In the genomic region with DNA sequence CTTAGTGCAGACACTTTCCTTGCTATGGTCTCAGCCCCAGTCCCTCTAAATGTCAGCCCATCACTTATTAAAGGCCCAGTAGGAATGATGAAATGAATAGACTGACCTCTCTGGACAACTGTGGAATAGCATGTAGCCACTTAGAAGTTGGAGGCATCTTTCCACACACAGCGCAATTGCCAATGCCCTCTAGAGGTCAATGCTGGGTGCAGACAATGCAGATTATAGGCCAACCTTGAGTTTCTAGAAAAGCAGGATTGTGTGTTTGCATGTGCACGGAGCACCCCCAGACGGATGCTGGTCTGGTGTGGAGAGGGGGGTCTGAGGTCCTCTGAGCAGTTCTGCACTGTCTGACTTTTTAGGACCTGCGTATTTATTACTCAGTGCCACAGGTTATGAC, we compare ENCODE assay signal across 8 mouse cellular contexts. TPM values are rescaled to one million over a fixed set of nuclear protein-coding genes. Genes with fewer than 3 reads are reported as not detected.
DNase-seq lines count a peak whose midpoint lies in the region; ATAC-seq and TF ChIP-seq lines count a peak whose summit lies in the region.
"Had no signal": no experiment of that assay in that cellular context is flagged by ENCODE, and none has a peak within 500 bp of the region (broad histone marks: within the 10 kb centered on the region; RNA-seq: fewer than 3 reads in every experiment).

No protein-coding gene starts in this region.

- ATAC-seq in kidney, embryonic 16.5 days (ENCODE audit: low FRiP score, low TSS enrichment) = peak; percentile 13; the same call in 1 of the 2 replicates
- ATAC-seq in kidney, embryonic 14.5 days (ENCODE audit: low FRiP score, low TSS enrichment) = no peak
- 0 out of 2 replicates have a peak, but pooled peaks have one; percentile 16 for ATAC-seq in liver, embryonic 12.5 days

- DNase-seq in ES-E14 (ENCODE audit: low read depth, low spot score) = peak; percentile 51
- peak; percentile 42 for DNase-seq in c-Kit-positive CD71-positive TER-119-positive erythroid progenitor cells, embryonic 14.5 days (ENCODE audit: low spot score)
- DNase-seq in frontal cortex, postnatal 10 days (ENCODE audit: low spot score in 2 of 2) = no peak
- no peak for DNase-seq in left cerebral cortex, adult 8-10 months (ENCODE audit: low spot score in 2 of 2)

- no peak overlapping the region for H3K4me3 ChIP-seq in kidney, embryonic 16.5 days (ENCODE audit: low read length)
- H3K4me3 ChIP-seq in kidney, embryonic 14.5 days (ENCODE audit: low read length) = no peak overlapping the region
- no peak overlapping the region for H3K4me3 ChIP-seq in ES-E14 (ENCODE audit: insufficient read depth in 1 of 2, low read depth in 1 of 2, low read length in 2 of 2, poor library complexity in 1 of 2, severe bottlenecking in 1 of 2)
- no peak overlapping the region for H3K4me3 ChIP-seq in liver, embryonic 12.5 days
- H3K4me3 ChIP-seq: myocyte had no signal

- H3K9ac ChIP-seq in kidney, embryonic 16.5 days (replicated peaks; ENCODE audit: low read length) = no peak overlapping the region
- H3K9ac ChIP-seq in kidney, embryonic 14.5 days (ENCODE audit: low read depth, low read length) = no peak overlapping the region
- H3K9ac ChIP-seq in ES-E14 (ENCODE audit: insufficient read depth, low read depth, low read length, poor library complexity, severe bottlenecking) = no peak overlapping the region
- no peak overlapping the region for H3K9ac ChIP-seq in liver, embryonic 12.5 days

- no peak overlapping the region for H3K4me2 ChIP-seq in kidney, embryonic 16.5 days (replicated peaks; ENCODE audit: low read depth, low read length)
- no peak overlapping the region for H3K4me2 ChIP-seq in kidney, embryonic 14.5 days (replicated peaks; ENCODE audit: low read depth, low read length)
- no peak overlapping the region for H3K4me2 ChIP-seq in liver, embryonic 12.5 days

- H3K27ac ChIP-seq in kidney, embryonic 16.5 days (ENCODE audit: low read length) = no peak overlapping the region
- no peak overlapping the region for H3K27ac ChIP-seq in kidney, embryonic 14.5 days (ENCODE audit: low read depth, low read length)
- no peak overlapping the region for H3K27ac ChIP-seq in ES-E14 (ENCODE audit: insufficient read depth, low read depth, low read length, poor library complexity, severe bottlenecking)
- H3K27ac ChIP-seq in liver, embryonic 12.5 days = no peak overlapping the region

- no peaks in the 10 kb centered on the region for H3K9me3 ChIP-seq in kidney, embryonic 16.5 days (ENCODE audit: low read length)
- no peaks in the 10 kb centered on the region for H3K9me3 ChIP-seq in kidney, embryonic 14.5 days (ENCODE audit: control insufficient read depth, low read length)
- H3K9me3 ChIP-seq in ES-E14 (ENCODE audit: control insufficient read depth, insufficient read depth, low read depth, low read length) = no peaks in the 10 kb centered on the region
- no peaks in the 10 kb centered on the region for H3K9me3 ChIP-seq in liver, embryonic 12.5 days (replicated peaks)

- peaks cover 9% of the 10 kb centered on the region for H3K4me1 ChIP-seq in kidney, embryonic 16.5 days (ENCODE audit: insufficient read depth, low read length)
- peaks cover 4% of the 10 kb centered on the region for H3K4me1 ChIP-seq in kidney, embryonic 14.5 days (ENCODE audit: control insufficient read depth, insufficient read depth, low read length)
- 0 out of 4 replicates have a peak, but pooled peaks cover 0 to under 1% of the 10 kb centered on the region in 2 experiments for H3K4me1 ChIP-seq in ES-E14 (ENCODE audit: control insufficient read depth in 2 of 2, insufficient read depth in 2 of 2, low read length in 2 of 2, poor library complexity in 1 of 2)
- peaks cover 18% of the 10 kb centered on the region for H3K4me1 ChIP-seq in liver, embryonic 12.5 days

- in situ Hi-C loops in ES-E14 (cut with MboI; ENCODE audit: low sequenced_read_pairs in 2 of 2, unreplicated experiment in 2 of 2) = loop anchor here (5.0 to 25.0 kb wide), 2 partner anchors 236 to 309 kb away; no protein-coding TSS in a partner anchor

- H3K27me3 ChIP-seq in kidney, embryonic 16.5 days (ENCODE audit: insufficient read depth, low read length) = no peaks in the 10 kb centered on the region
- no peaks in the 10 kb centered on the region for H3K27me3 ChIP-seq in kidney, embryonic 14.5 days (ENCODE audit: control insufficient read depth, insufficient read depth, low read length)
- no peaks in the 10 kb centered on the region for H3K27me3 ChIP-seq in liver, embryonic 12.5 days (replicated peaks)

- H3K36me3 ChIP-seq in kidney, embryonic 16.5 days (ENCODE audit: insufficient read depth, low read length) = peaks cover 9% of the 10 kb centered on the region; the same call in 1 of the 2 replicates
- H3K36me3 ChIP-seq in kidney, embryonic 14.5 days (ENCODE audit: control insufficient read depth, insufficient read depth, low read length) = no peaks in the 10 kb centered on the region; the same call in 1 of the 2 replicates
- peaks cover 3% of the 10 kb centered on the region; the same call in 1 of the 2 replicates for H3K36me3 ChIP-seq in ES-E14 (ENCODE audit: control insufficient read depth, insufficient read depth, low read length, poor library complexity, severe bottlenecking)
- 0 out of 2 replicates have a peak, but pooled peaks cover 3% of the 10 kb centered on the region for H3K36me3 ChIP-seq in liver, embryonic 12.5 days

- 71% methylated on average over 4 of the region's 4 CpGs for WGBS in kidney, embryonic 16.5 days
- WGBS in kidney, embryonic 14.5 days = 79% methylated on average over 4 of the region's 4 CpGs
- 61% methylated on average over 4 of the region's 4 CpGs for WGBS in liver, embryonic 12.5 days (ENCODE audit: insufficient replicate concordance)

TF ChIP-seq in ES-E14, 5 proteins besides CTCF, POLR2A, EP300 and RAD21:
- TF ChIP-seq MAFK (IDR thresholded peaks at IDR 0.05; ENCODE audit: insufficient read depth, low read depth, low read length) (no peak), ZNF384 (IDR thresholded peaks at IDR 0.05; ENCODE audit: low read depth, low read length) (no peak), ZC3H11A (IDR thresholded peaks at IDR 0.05; ENCODE audit: borderline replicate concordance, low read depth, low read length) (no peak), CHD2 (IDR thresholded peaks at IDR 0.05; ENCODE audit: low read depth, low read length) (no peak), HCFC1 (IDR thresholded peaks at IDR 0.05; ENCODE audit: borderline replicate concordance, insufficient read depth, low read length) (no peak)

RNA-seq across cellular contexts. Expression of gene Stn1, which starts 33.7 kb away (rescaled TPM):
- 54.8 and 58.9 TPM in 2 replicates for polyA plus RNA-seq in kidney, embryonic 16.5 days (2015; fragmentation: Nextera tagmentation; extraction: Ambion mirVana)
- polyA plus RNA-seq in kidney, embryonic 14.5 days (2014; fragmentation: Nextera tagmentation; extraction: Ambion mirVana) = 54.7 and 55.0 TPM in 2 replicates
- 20.2 and 22.9 TPM in 2 replicates for total RNA-seq in ES-E14 (2012; rRNA removed)
- polyA plus RNA-seq in liver, embryonic 12.5 days (2016; fragmentation: Nextera tagmentation; extraction: Ambion mirVana) = 17.4 TPM in 2 replicates
- 10 to 100 TPM; 22.5 to 29.1 (median 25.3) TPM for total RNA-seq in left cerebral cortex, adult 8-10 months (2022)

RNA-seq across cellular contexts. Expression of gene Sh3pxd2a, which starts 39.4 kb away (rescaled TPM):
- polyA plus RNA-seq in kidney, embryonic 16.5 days (2015; fragmentation: Nextera tagmentation; extraction: Ambion mirVana) = 5.0 and 5.5 TPM in 2 replicates
- 8.7 and 9.6 TPM in 2 replicates for polyA plus RNA-seq in kidney, embryonic 14.5 days (2014; fragmentation: Nextera tagmentation; extraction: Ambion mirVana)
- total RNA-seq in ES-E14 (2012; rRNA removed) = 12.3 and 13.0 TPM in 2 replicates
- 1.1 and 1.6 TPM in 2 replicates for polyA plus RNA-seq in liver, embryonic 12.5 days (2016; fragmentation: Nextera tagmentation; extraction: Ambion mirVana)
- total RNA-seq in left cerebral cortex, adult 8-10 months (2022) = 10 to 100 TPM; 29.9 to 33.2 (median 31.8) TPM

Comparison
In these comparisons a context has a peak if more than half of its experiments do, and no peak if none do; other contexts are left out.
1. DNase-seq: peak in ES-E14 (single experiment) and c-Kit-positive CD71-positive TER-119-positive erythroid progenitor cells, embryonic 14.5 days (single experiment); none in frontal cortex, postnatal 10 days (0 of 2) and left cerebral cortex, adult 8-10 months (0 of 2).